Mouse (Mus musculus) limb, embryonic 10.5 days (tissue): ENCODE measurements around the gene Pld6. TPM values are rescaled to one million over a fixed set of nuclear protein-coding genes. Genes with fewer than 3 reads are reported as not detected.

Experiments used
- polyA plus RNA-seq: library from polyadenylated mRNA; unstranded; fragments of >200 nt; fragmentation: Nextera tagmentation; extraction: Ambion mirVana; gene quantifications from 2 replicates; pipeline ENCODE4 v1.2.1, GENCODE M21; 2016

Pld6 gene
- polyA plus RNA-seq, 1 experiment from 2014 or later = 4.5 TPM

Other genes starting within 250 kb of the Pld6 start
- not detected in 2 replicates for gene Nlrp3, start 246.1 kb downstream of the Pld6 start, polyA plus RNA-seq
- gene Olfr222, start 211.4 kb downstream of the Pld6 start, polyA plus RNA-seq = not detected in 2 replicates
- gene Olfr223, start 194.4 kb downstream of the Pld6 start, polyA plus RNA-seq = not detected in 2 replicates
- gene Mprip, start 126.3 kb downstream of the Pld6 start, polyA plus RNA-seq = 52.3 and 62.9 TPM in 2 replicates
- gene Flcn, start 22.4 kb upstream of the Pld6 start, polyA plus RNA-seq = 32.8 and 36.6 TPM in 2 replicates
- gene Nt5m, start 51.8 kb upstream of the Pld6 start, polyA plus RNA-seq = 34.8 and 41.8 TPM in 2 replicates
- 245 and 248 TPM in 2 replicates for gene Cops3, start 52.2 kb upstream of the Pld6 start, polyA plus RNA-seq
- gene Med9, start 160.6 kb upstream of the Pld6 start, polyA plus RNA-seq = 50.1 and 55.7 TPM in 2 replicates
- gene Rasd1, start 177.3 kb upstream of the Pld6 start, polyA plus RNA-seq = 1.0 and 1.1 TPM in 2 replicates